Mouse (Mus musculus): ENCODE measurements around the gene Tox2.

The Tox2 gene

DNA sequence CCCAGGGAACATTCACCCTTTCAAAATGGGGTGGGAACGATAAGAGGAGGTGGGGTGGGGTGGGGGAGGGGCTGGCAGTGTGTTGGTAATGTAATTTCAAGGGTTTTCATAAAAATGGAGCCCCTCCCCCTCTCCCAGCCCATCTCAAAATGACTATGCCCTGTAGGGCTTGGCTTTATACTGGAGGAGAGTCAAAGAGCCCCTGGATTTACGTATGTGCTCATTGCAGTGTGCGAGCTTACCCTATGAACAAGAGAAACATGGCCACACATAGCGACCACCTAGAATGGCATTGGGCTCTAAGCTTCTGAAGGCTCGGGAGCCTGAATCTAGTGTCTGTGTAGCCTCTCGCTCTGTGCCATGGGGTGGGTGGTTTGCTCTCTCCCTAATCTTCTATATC lies 51.3 kb downstream of the Tox2 start:
- DNase-seq (ENCODE audit: low read depth, low spot score) = no peak

- no peak for DNase-seq (ENCODE audit: low read depth, low spot score)
These were observed 53.8 kb downstream of the Tox2 start for GRCm38 (mm10) chr2:163256765-163257164.

DNA sequence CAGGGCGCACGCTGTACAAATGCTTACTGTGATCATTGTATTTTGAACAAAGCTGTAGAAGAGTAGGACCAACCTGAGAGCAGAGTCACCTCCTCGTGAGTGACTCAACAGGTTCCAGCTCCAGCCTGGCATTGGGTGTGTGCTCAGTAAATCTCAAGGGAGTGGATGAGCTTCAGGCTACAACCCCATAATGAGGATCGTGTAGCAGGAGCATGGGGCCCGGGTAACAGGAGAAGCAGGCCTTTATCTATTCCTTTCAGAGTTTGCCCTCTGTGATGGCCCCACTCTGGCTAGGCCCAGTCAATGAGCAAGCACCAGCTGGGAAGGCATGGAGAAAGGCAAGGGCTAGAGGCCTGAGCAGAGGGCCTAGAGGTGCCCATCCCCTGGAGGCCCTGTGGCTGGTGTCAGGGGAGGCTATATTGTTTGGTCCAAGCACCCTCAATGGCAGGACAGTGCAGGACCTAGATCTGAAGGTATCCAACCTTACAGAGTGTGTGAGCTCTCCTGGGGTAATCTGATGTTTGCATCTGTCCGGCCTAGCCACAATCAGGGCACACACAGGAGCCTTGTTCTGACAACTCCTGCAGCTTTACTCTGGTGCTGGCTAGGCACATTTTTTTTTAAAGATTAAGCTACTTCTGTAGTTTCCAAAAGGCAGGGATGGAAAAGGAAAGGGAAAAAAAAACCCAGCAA lies 58.6 kb downstream of the Tox2 start:
- DNase-seq (ENCODE audit: low read depth, low spot score) = no peak

- no peak for DNase-seq (ENCODE audit: low read depth, low spot score)
These were observed 59.1 kb downstream of the Tox2 start for GRCm38 (mm10) chr2:163262055-163262420.

GRCm38 (mm10) chr2:163267097-163267496 lies 64.2 kb downstream of the Tox2 start:
- DNase-seq (ENCODE audit: low read depth, low spot score) = no peak

DNA sequence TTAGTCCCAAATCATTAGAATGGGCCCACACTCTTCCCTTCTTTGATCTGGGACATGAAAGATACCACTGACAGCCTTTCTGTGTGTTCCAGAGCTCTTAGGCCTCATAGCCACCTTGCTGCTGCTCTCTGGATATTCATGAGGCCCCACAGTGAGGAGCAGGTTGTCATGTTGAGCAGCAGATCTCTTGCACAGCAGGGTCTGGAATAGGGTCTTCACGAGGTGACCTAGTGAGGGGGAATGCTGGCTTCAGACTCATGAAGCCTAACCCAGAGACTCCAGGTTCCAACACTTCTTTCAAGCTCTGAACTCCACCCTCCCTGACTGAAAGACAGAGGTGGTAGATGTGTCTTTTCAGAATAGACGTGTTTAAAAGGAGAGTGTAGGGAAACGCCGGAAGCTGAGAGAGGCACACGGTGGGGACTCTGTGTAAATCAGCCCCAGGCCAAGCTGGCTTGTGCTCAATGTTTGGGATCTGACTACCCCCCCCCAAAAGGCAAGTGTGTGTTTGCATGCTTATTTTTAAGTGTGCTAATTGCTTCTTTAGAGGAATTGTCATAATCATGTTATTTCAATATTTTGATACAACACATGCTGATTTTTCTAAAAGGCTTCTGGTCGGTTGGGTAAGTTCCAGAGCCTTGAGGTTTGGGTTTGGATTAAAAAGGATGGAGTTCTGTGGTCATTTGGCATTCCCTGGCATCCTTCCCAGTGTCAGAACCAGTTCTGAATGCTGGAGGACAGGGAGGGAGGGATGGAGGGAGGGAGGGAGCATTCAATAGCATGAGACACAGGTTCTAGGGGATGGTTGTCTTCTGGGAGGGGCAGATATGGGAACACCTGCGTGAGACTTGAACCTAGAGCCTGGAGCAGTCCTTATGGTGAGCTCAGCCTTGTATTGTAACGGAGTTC lies 68.9 kb downstream of the Tox2 start:
- DNase-seq (ENCODE audit: low read depth, low spot score) = no peak

- no peak for DNase-seq (ENCODE audit: low read depth, low spot score)
These were observed 70.9 kb downstream of the Tox2 start for GRCm38 (mm10) chr2:163273815-163274214.

GRCm38 (mm10) chr2:163275986-163276385 lies 73.1 kb downstream of the Tox2 start:
- DNase-seq (ENCODE audit: low read depth, low spot score) = no peak

GRCm38 (mm10) chr2:163277979-163278378 lies 75.1 kb downstream of the Tox2 start:
- DNase-seq (ENCODE audit: low read depth, low spot score) = no peak

- no peak for DNase-seq (ENCODE audit: low read depth, low spot score)
These were observed 77.9 kb downstream of the Tox2 start for GRCm38 (mm10) chr2:163280636-163281322.

- DNase-seq (ENCODE audit: low read depth, low spot score) = no peak
These were observed 81.9 kb downstream of the Tox2 start for GRCm38 (mm10) chr2:163284856-163285255.

- no peak for DNase-seq (ENCODE audit: low read depth, low spot score)
These were observed 82.4 kb downstream of the Tox2 start for GRCm38 (mm10) chr2:163285335-163285734.

GRCm38 (mm10) chr2:163285762-163286161 lies 82.8 kb downstream of the Tox2 start:
- DNase-seq (ENCODE audit: low read depth, low spot score) = no peak

- DNase-seq (ENCODE audit: low read depth, low spot score) = peak; percentile 31
These were observed 86.0 kb downstream of the Tox2 start for GRCm38 (mm10) chr2:163288881-163289379.

GRCm38 (mm10) chr2:163296999-163297630 lies 94.2 kb downstream of the Tox2 start:
- no peak for DNase-seq (ENCODE audit: low read depth, low spot score)

DNA sequence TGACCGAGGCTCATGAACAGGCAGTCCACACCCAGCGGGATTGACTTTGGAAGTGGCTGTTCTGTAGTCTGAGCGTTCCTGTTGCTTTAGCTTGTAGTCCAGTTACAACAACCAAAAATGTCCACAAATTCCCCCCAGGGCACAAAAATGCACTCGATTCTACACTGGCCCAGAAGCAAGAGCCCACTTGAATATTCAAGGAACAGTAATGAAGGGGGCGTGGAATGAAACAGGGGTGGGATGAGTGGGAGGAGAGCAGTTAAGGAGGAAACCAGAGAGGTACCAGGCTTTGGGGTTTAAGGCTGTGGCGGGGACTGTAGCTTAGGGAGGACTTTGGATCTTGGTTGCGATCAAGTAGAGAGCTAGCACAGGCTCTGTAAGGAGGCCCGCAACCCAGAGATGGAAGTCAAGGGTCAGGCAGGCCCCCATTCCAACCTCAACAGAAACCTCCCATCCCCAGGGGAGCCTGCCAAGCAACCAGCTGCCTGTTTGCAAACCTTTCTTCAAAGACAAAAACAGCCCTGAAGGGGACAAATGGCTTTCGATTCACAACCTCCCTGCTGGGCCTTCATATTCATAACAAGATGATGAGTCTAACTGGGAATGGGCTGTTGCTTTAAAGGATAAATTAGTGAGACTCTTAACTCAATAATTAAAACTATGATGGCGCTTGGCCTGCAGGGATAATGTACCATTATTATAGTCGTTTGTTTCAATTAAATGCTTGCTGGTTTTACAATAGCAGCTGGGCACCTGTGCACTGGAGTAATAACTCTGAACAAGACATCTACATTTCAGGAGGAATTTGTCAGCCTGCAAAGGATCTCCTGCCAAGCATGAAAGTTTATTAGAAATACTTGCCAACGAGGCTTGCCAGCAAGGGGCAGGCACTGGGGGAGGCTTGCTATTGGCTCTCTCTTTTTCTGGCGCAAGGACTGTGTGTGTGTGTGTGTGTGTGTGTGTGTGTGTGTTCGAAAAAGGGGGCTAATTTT lies 97.4 kb downstream of the Tox2 start:
- DNase-seq (ENCODE audit: low read depth, low spot score) = no peak

DNA sequence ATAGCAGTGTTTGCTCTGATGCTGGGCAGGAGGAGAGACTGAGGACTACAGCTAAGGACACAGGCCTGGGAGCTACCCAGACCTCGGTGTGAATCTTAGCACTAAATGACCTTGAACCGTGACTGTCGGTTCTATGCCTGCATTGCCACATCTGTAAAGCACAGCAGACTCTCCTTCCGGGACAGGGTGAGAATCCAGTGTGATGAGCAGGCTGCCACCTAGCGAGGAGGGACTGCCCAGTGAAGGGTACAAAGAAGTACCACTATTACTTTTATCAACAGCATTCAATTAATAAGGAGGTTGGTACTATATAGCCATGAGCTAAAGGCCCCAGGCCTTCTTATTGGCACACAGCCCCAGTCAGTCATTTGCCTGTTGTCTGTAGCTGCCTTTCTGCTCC lies 98.7 kb downstream of the Tox2 start:
- no peak for DNase-seq (ENCODE audit: low read depth, low spot score)

- DNase-seq (ENCODE audit: low read depth, low spot score) = no peak
These were observed 100.1 kb downstream of the Tox2 start for GRCm38 (mm10) chr2:163303037-163303436.

DNA sequence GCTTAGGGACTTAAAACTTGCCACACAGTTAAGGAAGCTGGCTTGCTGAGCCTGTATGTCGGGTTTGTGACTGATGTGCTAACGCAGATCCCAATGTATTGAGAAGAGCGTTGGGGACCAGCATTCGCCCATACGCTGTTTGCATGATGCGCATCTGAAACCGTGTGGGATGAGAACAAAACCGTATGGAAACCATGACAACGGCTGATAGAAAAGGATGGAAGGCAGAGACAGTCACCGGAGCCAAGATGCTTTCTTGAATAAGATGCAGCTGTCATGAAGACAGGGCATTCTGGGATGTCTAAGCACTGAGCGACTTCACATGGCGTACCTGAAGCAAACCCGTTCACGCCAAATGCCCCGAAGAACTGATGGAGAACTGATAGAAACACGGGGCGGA lies 106.5 kb downstream of the Tox2 start:
- no peak for DNase-seq (ENCODE audit: low read depth, low spot score)

- DNase-seq (ENCODE audit: low read depth, low spot score) = no peak
These were observed 107.3 kb downstream of the Tox2 start for GRCm38 (mm10) chr2:163310163-163310688.

Measured in retina, postnatal 7 days (tissue).